Mouse (Mus musculus): ENCODE measurements around the gene Prss36. TPM values are rescaled to one million over a fixed set of nuclear protein-coding genes. Genes with fewer than 3 reads are reported as not detected.
A peak's percentile ranks its signal among the peaks of the same experiment; 100 is the strongest.
"Not testable (repeated sequence)": the region's sequence is repeated elsewhere in the genome, so short reads cannot be mapped to it uniquely, and the experiment has no call there.

Prss36 gene
- polyA plus RNA-seq, 1 experiment from 2014 or later = 3.3 TPM

- peaks cover 32% of the 10 kb centered on the region for H3K4me1 ChIP-seq (ENCODE audit: insufficient read depth)
- H3K4me2 ChIP-seq (ENCODE audit: low read depth, low read length) = no peak overlapping the region
- no peak for TF ChIP-seq CTCF (IDR thresholded peaks at IDR 0.05; ENCODE audit: low read depth)
- TF ChIP-seq EP300 (IDR thresholded peaks at IDR 0.05; ENCODE audit: low read depth) = no peak
Observed at GRCm38 (mm10) chr7:127901772-127902171, 44.8 kb downstream of the Prss36 start.

GRCm38 (mm10) chr7:127899997-127900396 is 46.5 kb downstream of the Prss36 start:
- Histone ChIP-seq H3K4me2 (ENCODE audit: low read depth, low read length) (no peak overlapping the region; the same call in 1 of the 2 replicates), H3K27ac (ENCODE audit: low read depth) (no peak overlapping the region), H3K27me3 (ENCODE audit: insufficient read depth, low read length) (no peaks in the 10 kb centered on the region), H3K9ac (replicated peaks) (no peak overlapping the region), H3K36me3 (replicated peaks; ENCODE audit: insufficient read depth, low read length) (no peaks in the 10 kb centered on the region; the same call in 1 of the 2 replicates), H3K9me3 (ENCODE audit: low read length) (no peaks in the 10 kb centered on the region), H3K4me3 (ENCODE audit: low read depth, low read length) (no peak overlapping the region), H3K4me1 (ENCODE audit: insufficient read depth) (peaks cover 36% of the 10 kb centered on the region)
- 21% methylated on average over 7 of the region's 7 CpGs for WGBS (ENCODE audit: insufficient replicate concordance)
- DNase-seq (no peak), ATAC-seq (no peak)
- TF ChIP-seq EP300 (IDR thresholded peaks at IDR 0.05; ENCODE audit: low read depth) = no peak
- no peak for TF ChIP-seq CTCF (IDR thresholded peaks at IDR 0.05; ENCODE audit: low read depth)

More at GRCm38 (mm10) chr7:127901772-127902171, 44.8 kb downstream of the Prss36 start:
- Histone ChIP-seq H3K9me3 (ENCODE audit: low read length) (no peaks in the 10 kb centered on the region), H3K4me3 (ENCODE audit: low read depth, low read length) (no peak overlapping the region), H3K9ac (replicated peaks) (no peak overlapping the region), H3K27me3 (ENCODE audit: insufficient read depth, low read length) (no peaks in the 10 kb centered on the region), H3K27ac (ENCODE audit: low read depth) (no peak overlapping the region), H3K36me3 (replicated peaks; ENCODE audit: insufficient read depth, low read length) (peaks cover 15% of the 10 kb centered on the region)
- DNase-seq = no peak
- 55% methylated on average over 2 of the region's 2 CpGs for WGBS (ENCODE audit: insufficient replicate concordance)
- ATAC-seq = no peak

GRCm38 (mm10) chr7:127898179-127898956 is 48.2 kb downstream of the Prss36 start:
- Histone ChIP-seq H3K9ac (replicated peaks) (no peak overlapping the region), H3K4me3 (ENCODE audit: low read depth, low read length) (no peak overlapping the region), H3K36me3 (replicated peaks; ENCODE audit: insufficient read depth, low read length) (no peaks in the 10 kb centered on the region), H3K9me3 (ENCODE audit: low read length) (no peaks in the 10 kb centered on the region), H3K27me3 (ENCODE audit: insufficient read depth, low read length) (no peaks in the 10 kb centered on the region), H3K27ac (ENCODE audit: low read depth) (peak overlapping the region; percentile 37; the same call in 1 of the 2 replicates), H3K4me1 (ENCODE audit: insufficient read depth) (peaks cover 29% of the 10 kb centered on the region), H3K4me2 (ENCODE audit: low read depth, low read length) (peak overlapping the region; percentile 22; the same call in 1 of the 2 replicates)
- TF ChIP-seq EP300 (IDR thresholded peaks at IDR 0.05; ENCODE audit: low read depth) = no peak
- TF ChIP-seq CTCF (IDR thresholded peaks at IDR 0.05; ENCODE audit: low read depth) = no peak
- DNase-seq (peak; percentile 49), ATAC-seq (no peak)
- WGBS (ENCODE audit: insufficient replicate concordance) = 35% methylated on average over 10 of the region's 10 CpGs

- no peak for DNase-seq
- Histone ChIP-seq H3K27ac (ENCODE audit: low read depth) (no peak overlapping the region), H3K9me3 (ENCODE audit: low read length) (no peaks in the 10 kb centered on the region), H3K4me1 (ENCODE audit: insufficient read depth) (peaks cover 29% of the 10 kb centered on the region), H3K4me2 (ENCODE audit: low read depth, low read length) (no peak overlapping the region), H3K36me3 (replicated peaks; ENCODE audit: insufficient read depth, low read length) (peaks cover 3% of the 10 kb centered on the region; the same call in 1 of the 2 replicates), H3K4me3 (ENCODE audit: low read depth, low read length) (no peak overlapping the region), H3K27me3 (ENCODE audit: insufficient read depth, low read length) (no peaks in the 10 kb centered on the region), H3K9ac (replicated peaks) (no peak overlapping the region)
- TF ChIP-seq EP300 (IDR thresholded peaks at IDR 0.05; ENCODE audit: low read depth) = no peak
- no peak for TF ChIP-seq CTCF (IDR thresholded peaks at IDR 0.05; ENCODE audit: low read depth)
- ATAC-seq = no peak
- 82% methylated on average over 7 of the region's 7 CpGs for WGBS (ENCODE audit: insufficient replicate concordance)
Observed at GRCm38 (mm10) chr7:127897542-127897941, 49.0 kb downstream of the Prss36 start.

- H3K9ac ChIP-seq (replicated peaks) = no peak overlapping the region
- DNase-seq = peak; percentile 80
- H3K4me2 ChIP-seq (ENCODE audit: low read depth, low read length) = 0 out of 2 replicates have a peak overlapping the region, but pooled peaks have one; percentile 90
- no peak overlapping the region for H3K27ac ChIP-seq (ENCODE audit: low read depth)
- H3K9me3 ChIP-seq (ENCODE audit: low read length) = no peaks in the 10 kb centered on the region
- TF ChIP-seq EP300 (IDR thresholded peaks at IDR 0.05; ENCODE audit: low read depth) (no peak), CTCF (IDR thresholded peaks at IDR 0.05; ENCODE audit: low read depth) (peak; percentile 88)
- peaks cover 4% of the 10 kb centered on the region; the same call in 1 of the 2 replicates for H3K36me3 ChIP-seq (replicated peaks; ENCODE audit: insufficient read depth, low read length)
- WGBS (ENCODE audit: insufficient replicate concordance) = 57% methylated on average over 13 of the region's 13 CpGs
- H3K27me3 ChIP-seq (ENCODE audit: insufficient read depth, low read length) = no peaks in the 10 kb centered on the region
- H3K4me3 ChIP-seq (ENCODE audit: low read depth, low read length) = no peak overlapping the region
- peaks cover 29% of the 10 kb centered on the region for H3K4me1 ChIP-seq (ENCODE audit: insufficient read depth)
- ATAC-seq = no peak
Observed at GRCm38 (mm10) chr7:127896384-127896783, 50.1 kb downstream of the Prss36 start.

- not testable (repeated sequence) for H3K36me3 ChIP-seq (replicated peaks; ENCODE audit: insufficient read depth, low read length); H3K27me3 ChIP-seq (ENCODE audit: insufficient read depth, low read length); H3K9me3 ChIP-seq (ENCODE audit: low read length); H3K9ac ChIP-seq (replicated peaks); ATAC-seq; DNase-seq
- H3K4me1 ChIP-seq (ENCODE audit: insufficient read depth) = peaks cover 29% of the 10 kb centered on the region
- peak overlapping the region; percentile 64 for H3K4me3 ChIP-seq (ENCODE audit: low read depth, low read length)
- H3K4me2 ChIP-seq (ENCODE audit: low read depth, low read length) = peak overlapping the region; percentile 90
- WGBS (ENCODE audit: insufficient replicate concordance) = 58% methylated on average over 7 of the region's 7 CpGs
- H3K27ac ChIP-seq (ENCODE audit: low read depth) = 0 out of 2 replicates have a peak overlapping the region, but pooled peaks have one; percentile 24
Observed at GRCm38 (mm10) chr7:127895891-127896290, 50.6 kb downstream of the Prss36 start.

Data from liver, postnatal 0 days (tissue).